Mouse (Mus musculus) ovary, postnatal 10 days (tissue): ENCODE measurements around the gene Hook2.
A peak's percentile ranks its signal among the peaks of the same experiment; 100 is the strongest.

Source experiments
- DNase-seq: peaks from one replicate; pipeline ENCODE4 v3.0.0; 2022; ENCODE audit warnings: low spot score

Gene Hook2

DNA sequence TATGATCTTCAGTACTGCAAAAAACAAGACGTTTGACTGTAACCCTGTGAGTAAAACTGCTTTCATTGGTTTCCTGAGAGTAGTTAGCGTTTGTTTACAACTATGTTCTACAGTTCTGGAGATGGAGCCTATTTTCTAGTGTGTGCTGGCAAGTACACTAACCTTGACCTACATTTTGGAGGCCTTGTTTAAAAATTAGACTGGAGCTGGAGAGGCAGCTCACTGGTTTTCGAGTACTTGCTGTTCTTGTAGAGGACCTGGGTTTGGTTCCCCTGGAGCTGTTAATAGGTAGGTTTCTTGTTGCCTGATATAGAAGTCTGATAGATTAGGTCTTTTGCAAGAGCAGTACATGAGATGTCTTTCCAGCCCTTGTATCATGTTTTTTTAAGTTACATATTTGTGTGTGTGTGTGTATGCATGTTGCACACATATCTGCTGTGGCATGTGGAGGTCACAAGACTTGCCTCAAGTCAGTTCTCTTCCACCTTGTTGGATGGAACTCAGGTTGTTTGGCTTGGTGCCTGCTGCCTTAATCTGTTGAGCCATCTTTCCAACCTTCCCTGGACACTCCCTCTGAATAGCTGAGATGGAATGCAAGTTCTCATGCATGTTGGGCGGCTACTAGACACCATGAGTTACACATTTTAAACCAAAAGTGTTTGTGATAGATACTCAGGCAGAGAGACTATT, 42.4 kb downstream of the Hook2 start:
- no peak for DNase-seq

DNA sequence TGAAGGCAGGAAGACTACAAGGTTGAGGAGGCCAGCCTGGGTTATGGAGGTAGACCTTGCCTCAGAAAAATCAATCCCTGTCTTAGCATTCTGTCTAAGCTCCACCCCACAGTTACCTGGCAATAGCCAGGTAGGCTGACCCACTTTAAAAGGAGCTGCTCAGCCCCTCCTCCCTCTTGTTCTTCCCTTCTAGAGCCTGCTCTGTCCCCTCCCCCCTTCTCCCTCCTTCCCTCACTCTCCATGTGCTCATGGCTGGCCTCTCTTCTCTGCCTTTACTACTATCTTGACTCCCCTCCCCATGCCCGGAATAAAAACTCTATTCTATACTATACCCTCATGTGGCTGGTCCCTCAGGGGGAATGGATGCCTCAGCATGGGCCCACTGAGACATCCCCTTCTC, 43.5 kb downstream of the Hook2 start:
- no peak for DNase-seq

DNA sequence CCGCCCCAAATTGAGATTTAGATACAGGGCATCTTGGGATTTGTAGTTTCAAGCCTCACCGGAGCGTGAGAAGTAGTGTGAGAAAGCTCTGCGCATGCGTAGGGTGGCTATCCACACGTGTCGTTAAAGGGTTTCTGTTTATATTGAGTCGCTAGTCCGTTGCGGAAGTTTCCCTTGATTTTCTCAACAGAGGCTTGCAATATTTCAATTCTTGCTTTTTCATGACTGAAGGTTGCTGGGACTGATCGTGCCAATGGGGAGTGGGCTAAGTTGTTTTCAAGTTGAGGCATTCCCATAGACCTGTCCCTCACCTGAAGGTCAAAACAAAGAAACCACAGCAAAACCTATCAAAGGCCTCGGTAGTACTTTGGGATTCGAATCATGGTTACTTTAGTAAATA, 44.4 kb downstream of the Hook2 start:
- DNase-seq: peak; percentile 30

GRCm38 (mm10) chr8:85035165-85035727, 44.8 kb downstream of the Hook2 start:
- no peak for DNase-seq

- DNase-seq: no peak
Measured at GRCm38 (mm10) chr8:85035728-85036310, 45.4 kb downstream of the Hook2 start.

- peak; percentile 61 for DNase-seq
Measured at GRCm38 (mm10) chr8:85036381-85036717, 45.9 kb downstream of the Hook2 start.

- DNase-seq: peak; percentile 84
Measured at GRCm38 (mm10) chr8:85036718-85037365, 46.4 kb downstream of the Hook2 start, which contains the start of gene Tnpo2. TSS of gene Tnpo2 (plus strand) at chr8:85036915.

DNA sequence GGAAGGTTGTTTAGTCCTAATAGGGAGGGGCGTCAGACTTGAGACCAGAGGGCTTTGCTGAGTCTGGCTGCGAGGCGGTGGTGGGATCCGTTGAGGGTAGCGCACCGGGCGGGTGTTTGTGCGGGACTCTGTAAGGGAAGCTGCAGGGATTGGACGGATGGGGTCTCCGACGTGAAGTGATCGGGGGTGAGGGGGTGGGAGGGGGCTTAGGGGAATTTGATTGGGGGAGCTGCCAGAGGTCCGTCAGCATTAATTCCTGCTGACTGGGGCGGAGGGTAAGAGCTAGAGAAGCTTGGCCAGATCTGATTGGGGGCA, 46.9 kb downstream of the Hook2 start:
- no peak for DNase-seq

DNA sequence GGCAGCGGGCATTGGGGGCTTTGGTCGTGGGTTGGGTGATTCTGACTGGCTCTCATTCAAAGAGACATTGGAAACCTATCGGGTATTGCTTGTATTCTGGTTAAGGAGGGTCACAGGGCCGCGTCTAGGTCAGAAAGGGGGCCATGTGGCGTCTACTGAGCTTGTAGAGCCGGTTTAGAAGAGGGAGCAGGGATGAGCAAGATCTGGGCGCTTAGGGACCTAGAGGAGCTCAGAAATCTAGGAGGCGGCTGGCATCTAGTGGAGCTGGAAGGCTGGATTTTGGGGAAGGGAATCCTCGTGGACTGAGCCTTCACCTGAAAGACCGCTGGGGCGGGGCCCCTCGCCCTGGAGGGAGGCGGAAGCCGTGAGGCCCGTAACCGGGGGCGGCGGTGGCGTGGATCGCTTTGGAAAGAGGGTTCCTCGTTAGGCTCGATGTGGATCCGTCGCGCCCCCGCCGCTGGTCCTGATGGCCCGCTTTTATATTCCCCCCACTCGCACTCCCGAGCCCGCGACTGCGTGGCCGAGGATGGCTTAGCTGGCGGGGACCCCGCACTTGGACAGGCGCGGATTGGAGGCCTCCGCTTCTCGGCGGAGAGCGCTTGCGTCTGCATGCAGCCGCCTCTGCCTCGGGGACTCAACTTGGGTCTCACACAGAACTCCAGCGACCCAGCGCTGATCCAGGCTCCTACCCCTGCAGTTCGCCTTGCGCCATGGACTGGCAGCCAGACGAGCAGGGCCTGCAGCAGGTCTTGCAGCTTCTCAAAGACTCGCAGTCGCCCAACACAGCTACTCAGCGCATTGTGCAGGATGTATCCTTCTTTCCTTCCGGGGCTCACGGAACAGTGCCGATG, 47.5 kb downstream of the Hook2 start:
- DNase-seq: peak; percentile 30

DNA sequence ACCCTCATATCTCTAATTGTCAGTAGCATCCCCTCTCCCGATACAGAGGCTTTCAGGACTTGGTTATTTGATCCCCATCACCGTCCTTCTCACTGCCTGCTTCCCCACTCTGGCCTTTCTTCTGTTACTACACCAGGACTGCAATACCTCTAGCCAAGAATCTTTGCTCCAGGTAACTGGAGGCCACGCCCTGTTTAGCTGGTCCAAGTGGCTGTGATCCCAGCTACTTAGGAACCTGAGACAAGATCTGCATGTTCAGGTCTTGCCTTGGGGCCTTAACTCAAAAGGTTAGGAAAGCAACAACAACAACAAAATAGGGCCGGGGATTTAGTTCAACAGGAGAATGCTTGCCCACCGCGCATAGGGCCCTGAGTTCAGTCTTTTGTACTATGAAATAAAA, 53.2 kb downstream of the Hook2 start:
- no peak for DNase-seq
